Comparison of ENCODE assay signal across 8 mouse cellular contexts in the genomic region with DNA sequence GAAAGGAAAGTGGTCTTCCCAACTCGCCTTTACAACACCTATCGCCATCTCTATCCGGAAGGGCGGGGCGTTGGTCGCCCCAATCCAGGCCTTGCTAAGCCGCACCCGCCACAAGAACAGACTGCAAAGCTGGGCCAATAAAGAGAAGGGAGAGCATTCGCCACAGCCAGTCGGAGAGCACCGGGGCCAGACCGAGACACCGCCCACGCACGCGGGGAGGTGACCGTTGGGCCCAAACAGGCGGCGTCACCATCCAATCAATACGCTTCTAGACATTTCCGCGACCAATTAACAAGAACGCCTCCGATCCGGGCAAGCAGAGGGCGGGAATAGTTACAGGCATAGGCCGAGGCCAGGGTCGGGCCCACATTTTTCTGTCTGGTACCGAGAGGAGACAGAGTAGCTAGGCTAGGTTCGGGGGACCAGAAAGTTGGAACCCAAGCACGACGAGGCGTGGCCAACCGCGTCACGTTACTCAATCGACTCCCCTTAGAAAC. TPM values are rescaled to one million over a fixed set of nuclear protein-coding genes. Genes with fewer than 3 reads are reported as not detected.
DNase-seq lines count a peak whose midpoint lies in the region; ATAC-seq and TF ChIP-seq lines count a peak whose summit lies in the region.

No protein-coding gene starts in this region.

- H3K4me2 ChIP-seq in kidney, embryonic 14.5 days (replicated peaks; ENCODE audit: low read depth, low read length): peak overlapping the region; percentile 90
- peak overlapping the region; percentile 58 for H3K4me2 ChIP-seq in limb, embryonic 15.5 days

- WGBS in kidney, embryonic 14.5 days: under 1% methylated on average over 37 of the region's 37 CpGs
- WGBS in limb, embryonic 15.5 days: under 1% methylated on average over 37 of the region's 37 CpGs

- H3K4me3 ChIP-seq in bone marrow macrophage, adult 2 months (ENCODE audit: insufficient read depth, low read length): peak overlapping the region; percentile 87
- H3K4me3 ChIP-seq in embryonic fibroblast, embryonic 13.5 days (ENCODE audit: insufficient read depth, low read length): peak overlapping the region; percentile 91
- peak overlapping the region; percentile 97 for H3K4me3 ChIP-seq in kidney, embryonic 14.5 days (ENCODE audit: low read length)
- peak overlapping the region; percentile 99 for H3K4me3 ChIP-seq in limb, embryonic 15.5 days

- peak overlapping the region; percentile 97 for H3K9ac ChIP-seq in kidney, embryonic 14.5 days (ENCODE audit: low read depth, low read length)
- H3K9ac ChIP-seq in limb, embryonic 15.5 days: peak overlapping the region; percentile 99

- no peaks in the 10 kb centered on the region for H3K9me3 ChIP-seq in kidney, embryonic 14.5 days (ENCODE audit: control insufficient read depth, low read length)
- no peaks in the 10 kb centered on the region for H3K9me3 ChIP-seq in limb, embryonic 15.5 days

- peak; percentile 97 for DNase-seq in A20 (ENCODE audit: low read depth, low spot score)
- DNase-seq in heart, adult 9 months (ENCODE audit: low spot score in 2 of 2): peak; percentile 98 to 99
- peak; percentile 91 to 93 for DNase-seq in monocyte, adult 2 months (ENCODE audit: low read depth in 1 of 2, low spot score in 2 of 2)
- peak; percentile 98 to 99 for DNase-seq in spleen, postnatal 36 days (ENCODE audit: low spot score in 2 of 2)

- H3K27ac ChIP-seq in bone marrow macrophage, adult 2 months (ENCODE audit: insufficient read depth, low read depth, low read length): peak overlapping the region; percentile 83
- peak overlapping the region; percentile 91 for H3K27ac ChIP-seq in embryonic fibroblast, embryonic 13.5 days (ENCODE audit: insufficient read depth, low read length)
- peak overlapping the region; percentile 99 for H3K27ac ChIP-seq in kidney, embryonic 14.5 days (ENCODE audit: low read depth, low read length)
- H3K27ac ChIP-seq in limb, embryonic 15.5 days: peak overlapping the region; percentile 98

- H3K27me3 ChIP-seq in kidney, embryonic 14.5 days (ENCODE audit: control insufficient read depth, insufficient read depth, low read length): no peaks in the 10 kb centered on the region
- no peaks in the 10 kb centered on the region for H3K27me3 ChIP-seq in limb, embryonic 15.5 days

- no peak for TF ChIP-seq POLR2A in bone marrow macrophage, adult 2 months (IDR thresholded peaks at IDR 0.05; ENCODE audit: borderline replicate concordance, low read depth, low read length)
- TF ChIP-seq POLR2A in embryonic fibroblast, embryonic 13.5 days (IDR thresholded peaks at IDR 0.05; ENCODE audit: low read depth, low read length): peak; percentile 89

- H3K4me1 ChIP-seq in bone marrow macrophage, adult 2 months (ENCODE audit: control insufficient read depth, insufficient read depth, low read length): peaks cover 8% of the 10 kb centered on the region
- peaks cover 4% of the 10 kb centered on the region; the same call in 1 of the 2 replicates for H3K4me1 ChIP-seq in embryonic fibroblast, embryonic 13.5 days (ENCODE audit: control insufficient read depth, insufficient read depth, low read length)
- H3K4me1 ChIP-seq in kidney, embryonic 14.5 days (ENCODE audit: control insufficient read depth, insufficient read depth, low read length): peaks cover 16% of the 10 kb centered on the region
- H3K4me1 ChIP-seq in limb, embryonic 15.5 days: peaks cover 21% of the 10 kb centered on the region

- ATAC-seq in kidney, embryonic 14.5 days (ENCODE audit: low FRiP score, low TSS enrichment): peak; percentile 96
- ATAC-seq in limb, embryonic 15.5 days (ENCODE audit: insufficient number of reproducible peaks, low FRiP score, low TSS enrichment, low read depth): peak; percentile 95

- TF ChIP-seq CTCF in bone marrow macrophage, adult 2 months (IDR thresholded peaks at IDR 0.05; ENCODE audit: low read depth, low read length): no peak
- TF ChIP-seq CTCF in embryonic fibroblast, embryonic 13.5 days (IDR thresholded peaks at IDR 0.05; ENCODE audit: borderline replicate concordance, insufficient read depth, low read length): no peak

- peaks cover 13% of the 10 kb centered on the region for H3K36me3 ChIP-seq in kidney, embryonic 14.5 days (ENCODE audit: control insufficient read depth, insufficient read depth, low read length)
- peaks cover 14% of the 10 kb centered on the region for H3K36me3 ChIP-seq in limb, embryonic 15.5 days

RNA-seq across cellular contexts. Expression of a gene that starts 0.5 kb away (rescaled TPM):
- polyA plus RNA-seq in bone marrow macrophage, adult 2 months (2012; ENCODE audit: insufficient read depth, insufficient read length, missing spikeins): 41.2 and 41.7 TPM in 2 replicates
- 56.1 and 58.4 TPM in 2 replicates for polyA plus RNA-seq in embryonic fibroblast, embryonic 13.5 days (2011; ENCODE audit: insufficient read length, low read depth, missing spikeins)
- 55.5 and 80.1 TPM in 2 replicates for polyA plus RNA-seq in kidney, embryonic 14.5 days (2014; fragmentation: Nextera tagmentation; extraction: Ambion mirVana)
- polyA plus RNA-seq in limb, embryonic 15.5 days (2015; fragmentation: Nextera tagmentation; extraction: Ambion mirVana): 60.0 and 62.7 TPM in 2 replicates

RNA-seq across cellular contexts. Expression of a gene that starts 27.3 kb away (rescaled TPM):
- polyA plus RNA-seq in bone marrow macrophage, adult 2 months (2012; ENCODE audit: insufficient read depth, insufficient read length, missing spikeins): 3.3 and 3.4 TPM in 2 replicates
- polyA plus RNA-seq in embryonic fibroblast, embryonic 13.5 days (2011; ENCODE audit: insufficient read length, low read depth, missing spikeins): 7.0 and 8.4 TPM in 2 replicates
- 11.9 and 13.0 TPM in 2 replicates for polyA plus RNA-seq in kidney, embryonic 14.5 days (2014; fragmentation: Nextera tagmentation; extraction: Ambion mirVana)
- 13.8 and 14.6 TPM in 2 replicates for polyA plus RNA-seq in limb, embryonic 15.5 days (2015; fragmentation: Nextera tagmentation; extraction: Ambion mirVana)

RNA-seq across cellular contexts. Expression of a gene that starts 48.2 kb away (rescaled TPM):
- polyA plus RNA-seq in bone marrow macrophage, adult 2 months (2012; ENCODE audit: insufficient read depth, insufficient read length, missing spikeins): not detected in 2 replicates
- polyA plus RNA-seq in embryonic fibroblast, embryonic 13.5 days (2011; ENCODE audit: insufficient read length, low read depth, missing spikeins): not detected in 2 replicates
- 0.20 TPM in 1 of 2 replicates, not detected in the other for polyA plus RNA-seq in kidney, embryonic 14.5 days (2014; fragmentation: Nextera tagmentation; extraction: Ambion mirVana)
- polyA plus RNA-seq in limb, embryonic 15.5 days (2015; fragmentation: Nextera tagmentation; extraction: Ambion mirVana): 0.12 and 0.32 TPM in 2 replicates

Comparison
In these comparisons a context has a peak if more than half of its experiments do, and no peak if none do; other contexts are left out.
1. Peak in every context shown above with its lines: DNase-seq, ATAC-seq, H3K4me3 ChIP-seq and H3K27ac ChIP-seq.